In genomic region chr1:105735318-105735717, GRCm38 (mm10) we compare ENCODE assay signal across 13 mouse cellular contexts. TPM values are rescaled to one million over a fixed set of nuclear protein-coding genes. Genes with fewer than 3 reads are reported as not detected.
DNase-seq lines count a peak whose midpoint lies in the region; ATAC-seq and TF ChIP-seq lines count a peak whose summit lies in the region.
"Had no signal": no experiment of that assay in that cellular context is flagged by ENCODE, and none has a peak within 500 bp of the region (broad histone marks: within the 10 kb centered on the region; RNA-seq: fewer than 3 reads in every experiment).

No protein-coding gene starts in this region.

- peaks cover 22% of the 10 kb centered on the region for H3K36me3 ChIP-seq in forebrain, postnatal 0 days (ENCODE audit: insufficient read depth)
- H3K36me3 ChIP-seq in forebrain, embryonic 12.5 days (replicated peaks), result peaks cover 19% of the 10 kb centered on the region
- no peaks in the 10 kb centered on the region for H3K36me3 ChIP-seq in midbrain, embryonic 11.5 days (ENCODE audit: control insufficient read depth, insufficient read depth, low read length)
- H3K36me3 ChIP-seq in midbrain, embryonic 15.5 days (replicated peaks), result peaks cover 11% of the 10 kb centered on the region; the same call in 1 of the 2 replicates

- DNase-seq in forebrain, postnatal 0 days, result no peak
- peak; percentile 31 for DNase-seq in midbrain, embryonic 11.5 days (ENCODE audit: low spot score, missing footprints)
- peak; percentile 7 for DNase-seq in c-Kit-positive CD71-positive TER-119-positive erythroid progenitor cells, embryonic 14.5 days (ENCODE audit: low spot score)
- peak; percentile 16 for DNase-seq in retina, postnatal 1 day
- no peak for DNase-seq in gastrocnemius, postnatal 25 days
- no peak for DNase-seq in ovary, postnatal 14 days (ENCODE audit: low spot score)
- DNase-seq: kidney, postnatal 14 days had no signal

- no peak overlapping the region for H3K4me2 ChIP-seq in forebrain, postnatal 0 days (ENCODE audit: low read depth)
- H3K4me2 ChIP-seq in forebrain, embryonic 12.5 days, result no peak overlapping the region
- H3K4me2 ChIP-seq in midbrain, embryonic 11.5 days, result no peak overlapping the region
- H3K4me2 ChIP-seq in midbrain, embryonic 15.5 days, result no peak overlapping the region
- H3K4me2 ChIP-seq: embryonic facial prominence, embryonic 12.5 days; heart, embryonic 15.5 days; limb, embryonic 13.5 days; midbrain, embryonic 12.5 days had no signal

- H3K27ac ChIP-seq in forebrain, postnatal 0 days (ENCODE audit: low read depth, low read length), result no peak overlapping the region
- H3K27ac ChIP-seq in forebrain, embryonic 12.5 days, result no peak overlapping the region
- H3K27ac ChIP-seq in midbrain, embryonic 11.5 days (ENCODE audit: low read depth, low read length), result no peak overlapping the region
- H3K27ac ChIP-seq in midbrain, embryonic 15.5 days, result no peak overlapping the region
- H3K27ac ChIP-seq: embryonic facial prominence, embryonic 12.5 days; heart, embryonic 15.5 days; limb, embryonic 13.5 days; midbrain, embryonic 12.5 days had no signal

- WGBS in forebrain, postnatal 0 days, result 81% methylated on average over 3 of the region's 3 CpGs
- 76% methylated on average over 3 of the region's 3 CpGs for WGBS in forebrain, embryonic 12.5 days
- WGBS in midbrain, embryonic 11.5 days, result 69% methylated on average over 3 of the region's 3 CpGs
- 77% methylated on average over 3 of the region's 3 CpGs for WGBS in midbrain, embryonic 15.5 days

- TF ChIP-seq CTCF in forebrain, postnatal 0 days (IDR thresholded peaks at IDR 0.05; ENCODE audit: low read depth), result peak; percentile 22

- H3K9me3 ChIP-seq in forebrain, postnatal 0 days (ENCODE audit: low read length), result no peaks in the 10 kb centered on the region
- H3K9me3 ChIP-seq in forebrain, embryonic 12.5 days, result no peaks in the 10 kb centered on the region
- no peaks in the 10 kb centered on the region for H3K9me3 ChIP-seq in midbrain, embryonic 11.5 days (ENCODE audit: control insufficient read depth, low read length)
- no peaks in the 10 kb centered on the region for H3K9me3 ChIP-seq in midbrain, embryonic 15.5 days
- H3K9me3 ChIP-seq: embryonic facial prominence, embryonic 12.5 days; heart, embryonic 15.5 days; limb, embryonic 13.5 days; midbrain, embryonic 12.5 days had no signal

- no peaks in the 10 kb centered on the region for H3K27me3 ChIP-seq in forebrain, postnatal 0 days (ENCODE audit: insufficient read depth, low read length)
- H3K27me3 ChIP-seq in forebrain, embryonic 12.5 days, result no peaks in the 10 kb centered on the region
- H3K27me3 ChIP-seq in midbrain, embryonic 11.5 days (ENCODE audit: control insufficient read depth, insufficient read depth, low read length), result no peaks in the 10 kb centered on the region
- no peaks in the 10 kb centered on the region for H3K27me3 ChIP-seq in midbrain, embryonic 15.5 days (replicated peaks)
- H3K27me3 ChIP-seq: embryonic facial prominence, embryonic 12.5 days; heart, embryonic 15.5 days; limb, embryonic 13.5 days; midbrain, embryonic 12.5 days had no signal

- no peaks in the 10 kb centered on the region for H3K4me1 ChIP-seq in forebrain, postnatal 0 days (ENCODE audit: insufficient read depth)
- H3K4me1 ChIP-seq in forebrain, embryonic 12.5 days, result no peaks in the 10 kb centered on the region
- H3K4me1 ChIP-seq in midbrain, embryonic 11.5 days (ENCODE audit: control insufficient read depth, insufficient read depth, low read length), result no peaks in the 10 kb centered on the region
- no peaks in the 10 kb centered on the region for H3K4me1 ChIP-seq in midbrain, embryonic 15.5 days
- H3K4me1 ChIP-seq: embryonic facial prominence, embryonic 12.5 days; heart, embryonic 15.5 days; limb, embryonic 13.5 days; midbrain, embryonic 12.5 days had no signal

- ATAC-seq in forebrain, postnatal 0 days, result no peak
- ATAC-seq in forebrain, embryonic 12.5 days (ENCODE audit: low FRiP score), result no peak
- no peak for ATAC-seq in midbrain, embryonic 11.5 days (ENCODE audit: low FRiP score)
- ATAC-seq in midbrain, embryonic 15.5 days (replicated peaks), result no peak

- no peak overlapping the region for H3K9ac ChIP-seq in forebrain, postnatal 0 days
- no peak overlapping the region for H3K9ac ChIP-seq in forebrain, embryonic 12.5 days
- H3K9ac ChIP-seq in midbrain, embryonic 11.5 days (ENCODE audit: low read length), result no peak overlapping the region
- no peak overlapping the region for H3K9ac ChIP-seq in midbrain, embryonic 15.5 days
- H3K9ac ChIP-seq: embryonic facial prominence, embryonic 12.5 days; heart, embryonic 15.5 days; limb, embryonic 13.5 days; midbrain, embryonic 12.5 days had no signal

- no peak overlapping the region for H3K4me3 ChIP-seq in forebrain, postnatal 0 days (ENCODE audit: low read depth, low read length)
- no peak overlapping the region for H3K4me3 ChIP-seq in forebrain, embryonic 12.5 days (replicated peaks)
- no peak overlapping the region for H3K4me3 ChIP-seq in midbrain, embryonic 11.5 days (ENCODE audit: low read depth, low read length)
- no peak overlapping the region for H3K4me3 ChIP-seq in midbrain, embryonic 15.5 days
- H3K4me3 ChIP-seq: embryonic facial prominence, embryonic 12.5 days; heart, embryonic 15.5 days; limb, embryonic 13.5 days; midbrain, embryonic 12.5 days had no signal

RNA-seq across cellular contexts. Expression of gene Tnfrsf11a, which starts 45.2 kb away (rescaled TPM):
- 2.2 and 2.3 TPM in 2 replicates for total RNA-seq in forebrain, postnatal 0 days (2014; rRNA removed)
- polyA plus RNA-seq in forebrain, postnatal 0 days (2015; fragmentation: Nextera tagmentation; extraction: Ambion mirVana), result 0.62 and 0.77 TPM in 2 replicates
- polyA plus RNA-seq in forebrain, embryonic 12.5 days (2016; fragmentation: Nextera tagmentation; extraction: Ambion mirVana), result 0.14 and 0.36 TPM in 2 replicates
- polyA plus RNA-seq in midbrain, embryonic 11.5 days (2014; fragmentation: Nextera tagmentation; extraction: Ambion mirVana), result 0.26 and 0.44 TPM in 2 replicates
- 0.32 and 1.0 TPM in 2 replicates for polyA plus RNA-seq in midbrain, embryonic 15.5 days (2015; fragmentation: Nextera tagmentation; extraction: Ambion mirVana)
- under 1 TPM; 0.41 to 0.67 TPM for total RNA-seq in gastrocnemius, postnatal 25 days (2021)

Comparison
In these comparisons a context has a peak if more than half of its experiments do, and no peak if none do; other contexts are left out.
1. DNase-seq: peak in midbrain, embryonic 11.5 days (single experiment), c-Kit-positive CD71-positive TER-119-positive erythroid progenitor cells, embryonic 14.5 days (single experiment) and retina, postnatal 1 day (single experiment); none in forebrain, postnatal 0 days (single experiment), gastrocnemius, postnatal 25 days (single experiment) and ovary, postnatal 14 days (single experiment).